Mouse (Mus musculus) testis, adult 2 months (tissue): ENCODE data around the gene Fbxo17.

Experiments used
- CTCF ChIP-seq: fragments of 200-500 bp; IDR thresholded peaks from 2 replicates; pipeline ENCODE4 v1.5.1; 2012; ENCODE audit warnings: low read depth, mild to moderate bottlenecking, inconsistent platforms, low read length, moderate library complexity; ENCODE audit not compliant: control insufficient read depth, insufficient read depth, insufficient replicate concordance
- POLR2A ChIP-seq: fragments of 200-500 bp; IDR thresholded peaks from 2 replicates; pipeline ENCODE4 v1.6.1; 2012; ENCODE audit warnings: low read depth, mild to moderate bottlenecking, inconsistent platforms, low read length, moderate library complexity; ENCODE audit not compliant: control insufficient read depth

GRCm38 (mm10) chr7:28697277-28697676 is 19.3 kb upstream of the Fbxo17 start:
- TF ChIP-seq CTCF = no peak
- TF ChIP-seq POLR2A = no peak
